Mouse (Mus musculus): ENCODE measurements around the gene Gba. TPM values are rescaled to one million over a fixed set of nuclear protein-coding genes. Genes with fewer than 3 reads are reported as not detected.

The Gba gene
- polyA plus RNA-seq, 1 experiment, result 40.6 TPM

GRCm38 (mm10) chr3:89179056-89179455 lies 23.7 kb upstream of the Gba start:
- Histone ChIP-seq H3K36me3 (ENCODE audit: control insufficient read depth, insufficient read depth) (peaks cover 61% of the 10 kb centered on the region), H3K4me3 (ENCODE audit: insufficient read depth, poor library complexity, severe bottlenecking) (no peak overlapping the region), H3ac (ENCODE audit: control insufficient read depth, insufficient read length, low read depth) (no peak overlapping the region), H3K79me3 (ENCODE audit: low read depth) (peaks cover 13% of the 10 kb centered on the region), H3K79me2 (ENCODE audit: control insufficient read depth, insufficient read depth) (peaks cover 22% of the 10 kb centered on the region), H3K27me3 (ENCODE audit: control insufficient read depth, insufficient read depth, insufficient read length) (no peaks in the 10 kb centered on the region)
- no peak for TF ChIP-seq MYOD1 (IDR thresholded peaks at IDR 0.05; ENCODE audit: control insufficient read depth, insufficient read length, low read depth)
- no peak for TF ChIP-seq FOSL1 (IDR thresholded peaks at IDR 0.05; ENCODE audit: insufficient read depth, low read length, poor library complexity, severe bottlenecking)
- no peak for TF ChIP-seq USF1 (IDR thresholded peaks at IDR 0.05; ENCODE audit: low read depth)
- TF ChIP-seq MAX (IDR thresholded peaks at IDR 0.05), result no peak
- TF ChIP-seq MYOG (IDR thresholded peaks at IDR 0.05; ENCODE audit: control insufficient read depth, extremely low read depth, insufficient read length), result no peak
- no peak for TF ChIP-seq CEBPB (IDR thresholded peaks at IDR 0.05; ENCODE audit: low read depth)
- no peak for TF ChIP-seq CTCF (IDR thresholded peaks at IDR 0.05; ENCODE audit: control insufficient read depth, insufficient read depth, insufficient read length)

- TF ChIP-seq MYOG (IDR thresholded peaks at IDR 0.05; ENCODE audit: control insufficient read depth, extremely low read depth, insufficient read length), result no peak
Measured at GRCm38 (mm10) chr3:89181749-89182500, 20.8 kb upstream of the Gba start.

GRCm38 (mm10) chr3:89182531-89183057 lies 20.1 kb upstream of the Gba start:
- Histone ChIP-seq H3K4me3 (ENCODE audit: insufficient read depth, poor library complexity, severe bottlenecking) (no peak overlapping the region), H3K27me3 (ENCODE audit: control insufficient read depth, insufficient read depth, insufficient read length) (no peaks in the 10 kb centered on the region), H3K79me3 (ENCODE audit: low read depth) (peaks cover 13% of the 10 kb centered on the region), H3ac (ENCODE audit: control insufficient read depth, insufficient read length, low read depth) (peak overlapping the region; percentile 4), H3K79me2 (ENCODE audit: control insufficient read depth, insufficient read depth) (peaks cover 19% of the 10 kb centered on the region), H3K36me3 (ENCODE audit: control insufficient read depth, insufficient read depth) (peaks cover 34% of the 10 kb centered on the region)
- TF ChIP-seq CTCF (IDR thresholded peaks at IDR 0.05; ENCODE audit: control insufficient read depth, insufficient read depth, insufficient read length), result no peak
- no peak for TF ChIP-seq FOSL1 (IDR thresholded peaks at IDR 0.05; ENCODE audit: insufficient read depth, low read length, poor library complexity, severe bottlenecking)
- no peak for TF ChIP-seq MYOG (IDR thresholded peaks at IDR 0.05; ENCODE audit: control insufficient read depth, extremely low read depth, insufficient read length)
- TF ChIP-seq MYOD1 (IDR thresholded peaks at IDR 0.05; ENCODE audit: control insufficient read depth, insufficient read length, low read depth), result no peak
- TF ChIP-seq CEBPB (IDR thresholded peaks at IDR 0.05; ENCODE audit: low read depth), result no peak
- TF ChIP-seq USF1 (IDR thresholded peaks at IDR 0.05; ENCODE audit: low read depth), result no peak

More at GRCm38 (mm10) chr3:89181749-89182500, 20.8 kb upstream of the Gba start:
- Histone ChIP-seq H3ac (ENCODE audit: control insufficient read depth, insufficient read length, low read depth) (no peak overlapping the region), H3K79me3 (ENCODE audit: low read depth) (peaks cover 13% of the 10 kb centered on the region), H3K79me2 (ENCODE audit: control insufficient read depth, insufficient read depth) (peaks cover 22% of the 10 kb centered on the region), H3K4me3 (ENCODE audit: insufficient read depth, poor library complexity, severe bottlenecking) (no peak overlapping the region), H3K36me3 (ENCODE audit: control insufficient read depth, insufficient read depth) (peaks cover 34% of the 10 kb centered on the region), H3K27me3 (ENCODE audit: control insufficient read depth, insufficient read depth, insufficient read length) (no peaks in the 10 kb centered on the region)

GRCm38 (mm10) chr3:89183058-89183958 lies 19.4 kb upstream of the Gba start, which contains the start of gene Fam189b:
Gene Fam189b (plus strand): TSS chr3:89183143.
- TF ChIP-seq MYOD1 (IDR thresholded peaks at IDR 0.05; ENCODE audit: control insufficient read depth, insufficient read length, low read depth), result peak; percentile 13
- no peak for TF ChIP-seq CEBPB (IDR thresholded peaks at IDR 0.05; ENCODE audit: low read depth)
- Histone ChIP-seq H3K79me3 (ENCODE audit: low read depth) (peaks cover 11% of the 10 kb centered on the region), H3K4me3 (ENCODE audit: insufficient read depth, poor library complexity, severe bottlenecking) (peak within 1 kb of the TSS; percentile 23), H3ac (ENCODE audit: control insufficient read depth, insufficient read length, low read depth) (peak within 1 kb of the TSS; percentile 88), H3K79me2 (ENCODE audit: control insufficient read depth, insufficient read depth) (peaks cover 12% of the 10 kb centered on the region), H3K27me3 (ENCODE audit: control insufficient read depth, insufficient read depth, insufficient read length) (no peaks in the 10 kb centered on the region), H3K36me3 (ENCODE audit: control insufficient read depth, insufficient read depth) (peaks cover 34% of the 10 kb centered on the region)

GRCm38 (mm10) chr3:89183959-89184315 lies 18.8 kb upstream of the Gba start:
- H3K79me3 ChIP-seq (ENCODE audit: low read depth), result peaks cover 6% of the 10 kb centered on the region
- peaks cover 36% of the 10 kb centered on the region for H3K36me3 ChIP-seq (ENCODE audit: control insufficient read depth, insufficient read depth)
- peak overlapping the region; percentile 88 for H3ac ChIP-seq (ENCODE audit: control insufficient read depth, insufficient read length, low read depth)
- H3K79me2 ChIP-seq (ENCODE audit: control insufficient read depth, insufficient read depth), result peaks cover 6% of the 10 kb centered on the region
- H3K27me3 ChIP-seq (ENCODE audit: control insufficient read depth, insufficient read depth, insufficient read length), result no peaks in the 10 kb centered on the region
- peak overlapping the region; percentile 21 for H3K4me3 ChIP-seq (ENCODE audit: insufficient read depth, poor library complexity, severe bottlenecking)
- TF ChIP-seq MYOG (IDR thresholded peaks at IDR 0.05; ENCODE audit: control insufficient read depth, extremely low read depth, insufficient read length) (no peak), MAX (IDR thresholded peaks at IDR 0.05) (no peak), CEBPB (IDR thresholded peaks at IDR 0.05; ENCODE audit: low read depth) (no peak), USF1 (IDR thresholded peaks at IDR 0.05; ENCODE audit: low read depth) (no peak), FOSL1 (IDR thresholded peaks at IDR 0.05; ENCODE audit: insufficient read depth, low read length, poor library complexity, severe bottlenecking) (no peak), MYOD1 (IDR thresholded peaks at IDR 0.05; ENCODE audit: control insufficient read depth, insufficient read length, low read depth) (no peak), CTCF (IDR thresholded peaks at IDR 0.05; ENCODE audit: control insufficient read depth, insufficient read depth, insufficient read length) (no peak)
